Mouse (Mus musculus) telencephalon, adult 2 months (tissue): Measurements from ENCODE around the gene Sap30bp.
A peak's percentile ranks its signal among the peaks of the same experiment; 100 is the strongest.

Source experiments
- DNase-seq: peaks from one replicate; pipeline ENCODE4 v3.0.0-alpha.2; 2011; ENCODE audit warnings: low read depth, low spot score

The Sap30bp gene

GRCm38 (mm10) chr11:115955195-115955858, 22.2 kb downstream of the Sap30bp start:
- no peak for DNase-seq

- peak; percentile 54 for DNase-seq
These were observed 23.4 kb downstream of the Sap30bp start for GRCm38 (mm10) chr11:115956453-115956852.

GRCm38 (mm10) chr11:115957971-115958370, 24.9 kb downstream of the Sap30bp start:
- no peak for DNase-seq

GRCm38 (mm10) chr11:115959018-115959417, 25.9 kb downstream of the Sap30bp start:
- DNase-seq: no peak

GRCm38 (mm10) chr11:115962651-115963412, 29.8 kb downstream of the Sap30bp start:
- DNase-seq: no peak

- DNase-seq: no peak
These were observed 32.0 kb downstream of the Sap30bp start for GRCm38 (mm10) chr11:115964977-115965604.

- DNase-seq: no peak
These were observed 35.8 kb downstream of the Sap30bp start for GRCm38 (mm10) chr11:115968731-115969405.

- DNase-seq: no peak
These were observed 37.1 kb downstream of the Sap30bp start for GRCm38 (mm10) chr11:115970006-115970673.

- DNase-seq: no peak
These were observed 37.9 kb downstream of the Sap30bp start for GRCm38 (mm10) chr11:115971016-115971415.

GRCm38 (mm10) chr11:115974309-115975082, 41.4 kb downstream of the Sap30bp start, which contains the start of gene Itgb4:
Gene Itgb4, plus strand, starts transcription at chr11:115974709.
- no peak for DNase-seq

- no peak for DNase-seq
These were observed 42.0 kb downstream of the Sap30bp start for GRCm38 (mm10) chr11:115975083-115975420.

GRCm38 (mm10) chr11:115975544-115975943, 42.5 kb downstream of the Sap30bp start:
- no peak for DNase-seq

GRCm38 (mm10) chr11:115982472-115982871, 49.4 kb downstream of the Sap30bp start:
- no peak for DNase-seq

- DNase-seq: no peak
These were observed 50.2 kb downstream of the Sap30bp start for GRCm38 (mm10) chr11:115983291-115983690.

GRCm38 (mm10) chr11:115989686-115990085, 56.6 kb downstream of the Sap30bp start:
- DNase-seq: no peak

GRCm38 (mm10) chr11:115992098-115992497, 59.0 kb downstream of the Sap30bp start:
- DNase-seq: peak; percentile 38

GRCm38 (mm10) chr11:115995256-115995655, 62.2 kb downstream of the Sap30bp start:
- no peak for DNase-seq

GRCm38 (mm10) chr11:115997047-115997446, 64.0 kb downstream of the Sap30bp start:
- DNase-seq: no peak

GRCm38 (mm10) chr11:115997662-115998061, 64.6 kb downstream of the Sap30bp start:
- DNase-seq: no peak

GRCm38 (mm10) chr11:115999027-115999426, 65.9 kb downstream of the Sap30bp start:
- no peak for DNase-seq
